Mouse (Mus musculus) granulocyte monocyte progenitor cell, adult 5-6 weeks (primary cell): Measurements from ENCODE around the gene Micall1. TPM values are rescaled to one million over a fixed set of nuclear protein-coding genes. Genes with fewer than 3 reads are reported as not detected.
A peak's percentile ranks its signal among the peaks of the same experiment; 100 is the strongest.

Experiments used
- ATAC-seq: replicated peaks from 2 replicates; pipeline ENCODE4 v1.8.0; 2016; ENCODE audit warnings: mild to moderate bottlenecking, moderate TSS enrichment, inconsistent platforms; ENCODE audit not compliant: poor library complexity, severe bottlenecking
- total RNA-seq, 2 experiments: library from RNA; stranded (forward) in 1 of 2; stranded (reverse) in 1 of 2; fragments of 200-712, 200-1000 nt in 1 of 2; fragments of >200 nt in 1 of 2; fragmentation: Nextera tagmentation in 1 of 2; gene quantifications; 2 replicates each; pipeline ENCODE4 v1.2.3; 2014 to 2017

Micall1 gene
- total RNA-seq (2014; fragmentation: Nextera tagmentation) (7.6 and 13.5 TPM in 2 replicates), total RNA-seq (2017) (4.1 and 7.1 TPM in 2 replicates)

DNA sequence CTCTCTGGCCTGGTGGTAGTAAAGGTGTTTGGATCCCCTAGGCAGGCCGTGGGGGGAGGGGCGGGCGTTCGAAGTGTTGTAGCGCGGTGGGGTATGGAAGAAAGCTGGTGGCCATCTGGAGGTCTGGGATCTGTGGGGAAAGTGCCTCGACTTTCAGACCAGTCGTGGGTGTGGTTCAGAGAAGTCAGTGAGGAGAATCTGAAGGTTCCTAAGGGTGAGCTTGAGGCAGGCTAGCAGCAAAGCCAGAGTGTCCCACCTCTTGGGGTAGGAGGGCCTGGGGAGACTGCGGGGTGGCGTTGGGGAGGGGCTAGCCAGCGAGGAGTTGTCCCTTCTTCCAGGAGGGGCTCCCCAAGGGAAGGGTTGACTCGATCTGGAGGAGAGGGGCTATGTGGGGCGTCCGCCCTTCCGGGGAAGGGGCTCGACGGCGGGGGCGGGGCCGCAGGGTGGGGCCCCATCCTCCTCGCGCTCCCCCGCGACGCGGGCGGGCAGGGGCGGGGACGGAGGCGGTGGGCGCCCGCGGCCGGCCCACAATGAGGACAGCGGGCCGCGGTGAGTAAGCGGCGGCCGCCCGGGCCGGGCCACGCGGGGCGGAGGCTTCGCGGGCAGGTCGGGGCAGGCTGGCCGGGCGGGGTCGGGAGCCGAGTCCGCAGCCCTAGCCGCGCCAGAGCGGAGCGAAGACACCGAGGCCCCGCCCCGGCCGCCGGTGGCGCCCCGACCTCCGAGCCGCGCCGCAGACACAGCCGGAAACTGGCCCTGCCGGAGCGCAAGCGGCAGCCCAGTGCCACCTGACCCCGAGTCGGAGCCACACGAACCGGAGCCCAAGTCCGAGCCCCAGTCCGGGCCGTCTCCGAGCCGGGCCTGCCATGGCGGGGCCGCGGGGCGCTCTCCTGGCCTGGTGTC is at the start of gene Micall1:
Micall1 (plus strand) TSS at position 478 of the 900 bp plus-strand sequence.
- peak; percentile 57 for ATAC-seq

- no peak for ATAC-seq
Measured at GRCm38 (mm10) chr15:79060887-79061565, 47.7 kb upstream of the Micall1 start.

- peak; percentile 98 for ATAC-seq
Measured at GRCm38 (mm10) chr15:79062376-79063159, 46.1 kb upstream of the Micall1 start, which contains the start of gene Ankrd54. Gene Ankrd54, minus strand, starts transcription at chr15:79062893.

DNA sequence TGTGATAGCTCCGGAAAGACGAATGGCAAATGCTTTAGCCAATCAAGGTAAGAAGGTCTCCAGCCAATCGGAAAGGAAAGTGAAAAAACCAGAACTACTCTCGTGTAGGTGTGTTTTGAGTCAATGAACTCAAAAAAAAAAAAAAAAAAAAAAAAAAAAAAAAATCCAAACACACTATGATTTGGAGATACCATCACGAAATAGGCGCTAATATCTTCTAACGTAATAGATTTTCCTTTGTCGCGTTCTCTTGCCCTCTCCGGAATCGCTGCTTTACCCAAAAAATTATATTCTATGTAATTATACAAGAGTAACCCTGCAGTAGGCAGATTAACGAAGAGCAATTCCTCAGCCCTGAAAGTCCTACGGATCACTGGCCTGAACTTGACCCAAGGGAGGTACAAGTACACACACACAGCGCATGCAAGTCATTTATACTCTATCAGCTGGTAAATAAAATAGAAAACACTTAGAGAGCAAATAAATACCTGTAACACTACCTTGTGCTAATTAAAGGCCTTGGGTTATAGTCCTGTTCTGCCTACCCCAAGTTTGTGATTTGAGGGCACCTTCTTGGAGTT is 45.4 kb upstream of the Micall1 start:
- no peak for ATAC-seq

DNA sequence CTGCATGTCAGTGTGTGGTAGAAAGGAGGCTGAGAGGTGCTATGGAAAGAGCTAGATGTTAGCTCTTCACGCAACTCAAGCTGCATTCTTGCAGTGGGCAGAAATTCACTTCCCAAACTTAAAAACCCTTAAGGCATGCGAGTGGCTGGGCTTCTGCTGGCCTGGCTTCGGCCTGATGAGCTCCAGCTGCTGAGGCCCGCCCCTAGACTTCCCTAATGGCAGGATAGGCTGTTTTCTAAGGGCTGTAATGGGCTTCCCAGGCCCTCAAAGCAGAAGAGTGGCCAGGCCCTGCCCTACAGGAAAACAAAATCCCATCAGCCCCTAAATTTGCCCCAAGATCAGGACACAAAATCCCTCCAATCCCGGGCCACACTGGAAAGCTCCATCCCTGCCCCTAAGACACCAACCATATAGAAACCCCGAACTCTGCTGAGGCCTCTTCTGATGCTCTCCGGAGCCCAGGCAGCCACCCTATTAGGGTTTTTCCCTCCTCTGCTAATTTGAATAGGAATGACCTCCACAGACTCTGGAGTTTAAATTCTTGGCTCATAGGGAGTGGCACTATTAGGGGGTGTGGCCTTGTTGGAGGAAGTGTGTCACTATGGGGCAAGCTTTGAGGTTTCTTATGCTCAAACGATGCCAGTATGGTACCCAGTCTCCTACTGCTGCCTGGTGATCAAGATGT is 43.5 kb upstream of the Micall1 start:
- no peak for ATAC-seq

DNA sequence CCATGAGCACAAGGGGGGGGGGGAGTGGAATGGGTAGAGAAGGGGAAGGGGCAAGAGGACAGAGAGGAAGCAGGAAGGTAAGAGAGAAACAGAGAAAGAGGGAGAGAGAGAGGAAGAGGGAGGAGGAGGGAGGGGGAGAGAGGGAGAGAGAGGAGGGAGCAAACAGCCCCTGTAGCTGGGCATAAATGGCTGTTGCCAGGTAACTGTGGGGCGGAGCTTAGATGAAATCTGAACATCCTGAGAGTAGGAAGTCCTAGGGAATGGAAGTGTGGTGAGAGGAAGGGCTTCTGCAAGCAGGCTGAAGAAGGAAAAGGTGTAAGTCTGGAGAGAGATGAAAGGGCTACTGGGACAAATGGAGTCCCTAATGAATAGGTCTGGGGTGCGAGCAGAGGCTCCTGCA is 42.4 kb upstream of the Micall1 start:
- ATAC-seq = no peak

- no peak for ATAC-seq
Measured at GRCm38 (mm10) chr15:79067631-79068030, 41.1 kb upstream of the Micall1 start.

DNA sequence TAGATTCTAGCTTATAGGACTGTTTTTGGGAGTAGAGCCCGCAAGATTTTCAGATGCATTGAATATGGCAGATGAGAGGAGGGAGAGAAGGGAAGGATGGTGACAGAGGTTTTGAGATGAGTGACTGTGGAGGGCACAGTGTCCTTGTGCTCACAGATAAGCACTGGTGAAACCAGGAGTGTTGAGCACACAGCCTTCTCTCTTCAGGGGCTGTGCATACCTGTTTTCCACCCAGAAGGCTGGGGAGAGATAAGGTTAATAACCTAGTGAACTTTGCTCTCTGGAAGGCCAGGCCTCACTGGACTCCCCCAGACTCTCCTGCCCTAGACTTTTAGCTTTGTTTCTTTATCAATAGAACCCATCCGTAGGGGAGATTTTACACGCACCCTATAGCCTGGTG is 40.3 kb upstream of the Micall1 start:
- no peak for ATAC-seq

DNA sequence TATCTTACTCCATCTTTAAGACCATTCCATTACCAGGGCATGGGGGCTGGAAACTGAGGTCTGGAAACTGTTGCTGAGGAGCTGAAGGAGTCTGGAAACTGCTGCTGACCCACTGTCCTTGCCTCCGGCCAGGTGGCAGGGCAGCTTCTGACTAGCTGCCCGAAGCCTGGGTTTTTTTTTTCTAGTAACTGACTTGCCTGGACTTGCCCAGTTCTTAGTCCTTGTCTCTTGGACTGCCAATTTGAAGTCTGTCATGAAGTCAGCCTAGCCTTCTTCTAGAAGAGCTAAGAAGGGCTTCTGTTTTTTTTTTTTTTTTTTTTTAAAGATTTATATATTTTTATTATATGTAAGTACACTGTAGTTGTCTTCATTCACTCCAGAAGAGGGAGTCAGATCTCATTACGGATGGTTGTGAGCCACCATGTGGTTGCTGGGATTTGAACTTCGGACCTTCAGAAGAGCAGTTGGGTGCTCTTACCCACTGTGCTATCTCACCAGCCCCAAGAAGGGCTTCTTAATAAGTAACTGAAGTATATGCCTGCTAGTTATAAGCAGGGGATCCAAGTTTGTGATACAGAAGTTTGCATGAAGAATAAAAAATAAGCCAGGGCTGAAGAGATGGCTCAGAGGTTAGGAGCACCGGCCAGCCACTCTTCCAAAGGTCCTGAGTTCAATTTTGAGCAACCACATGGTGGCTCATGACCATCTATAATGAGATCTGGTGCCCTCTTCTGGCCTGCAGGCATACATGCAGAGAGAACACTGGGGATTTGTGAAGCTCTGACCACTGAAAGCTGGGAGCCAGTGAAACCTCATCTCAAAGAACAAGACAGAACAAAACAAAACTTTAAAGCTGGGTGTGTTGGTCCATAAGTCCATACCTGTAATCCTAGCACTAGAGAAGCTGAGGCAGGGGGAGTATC is 37.3 kb upstream of the Micall1 start:
- ATAC-seq = no peak

- no peak for ATAC-seq
Measured at GRCm38 (mm10) chr15:79073752-79074151, 34.9 kb upstream of the Micall1 start.

DNA sequence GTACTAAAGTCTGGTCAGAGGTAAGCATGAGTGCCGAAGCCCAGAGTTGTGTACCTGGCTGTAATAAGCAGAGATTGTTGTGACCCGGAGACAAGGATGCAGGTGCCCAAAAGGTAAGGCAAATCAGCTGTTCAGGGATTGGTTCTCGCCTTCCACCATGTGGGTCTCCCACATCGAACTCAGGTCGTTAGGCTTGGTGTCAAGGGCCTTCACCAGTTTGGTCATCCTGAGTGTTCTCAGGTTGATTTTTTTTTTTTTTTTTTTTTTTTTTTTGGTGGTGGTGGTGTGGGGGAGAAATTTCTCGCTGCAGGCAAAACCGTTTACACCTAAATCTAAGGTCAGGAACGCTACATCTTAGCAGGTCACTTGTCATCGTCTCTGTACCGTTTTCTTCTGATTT is 34.3 kb upstream of the Micall1 start:
- no peak for ATAC-seq

DNA sequence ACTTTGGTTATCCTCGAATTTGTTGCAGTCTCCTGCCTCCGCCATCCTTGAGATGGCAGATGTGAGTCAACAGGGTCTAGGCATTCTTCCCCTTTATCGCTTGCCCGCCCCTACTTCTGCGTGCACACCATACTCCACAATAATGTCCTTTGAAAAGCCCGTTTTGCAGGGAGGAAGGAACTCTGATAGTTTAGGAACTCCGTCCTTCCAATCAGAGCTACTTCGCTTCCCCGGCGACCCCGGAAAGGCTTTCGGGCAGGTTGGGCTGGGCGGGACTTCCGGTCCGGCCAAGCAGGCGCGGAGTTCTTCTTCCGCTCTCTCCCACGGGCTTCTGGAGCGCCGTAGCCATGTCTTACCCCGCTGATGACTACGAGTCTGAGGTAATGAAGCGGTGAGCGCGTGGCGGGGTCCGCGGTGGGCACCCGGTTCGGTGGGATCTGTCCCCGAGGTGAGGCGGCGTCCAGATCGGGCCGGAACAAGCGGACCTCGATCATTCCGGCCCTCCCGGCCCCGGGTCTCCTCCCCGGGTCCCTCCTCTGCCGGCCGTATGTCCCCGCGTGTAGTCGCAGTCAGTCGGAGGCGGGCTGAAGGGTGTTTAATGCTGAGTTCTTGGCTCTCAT is 33.7 kb upstream of the Micall1 start, which contains the start of gene Eif3l:
Eif3l (plus strand) TSS at position 267 of the 620 bp plus-strand sequence.
- ATAC-seq = peak; percentile 94

GRCm38 (mm10) chr15:79075658-79076365 is 32.9 kb upstream of the Micall1 start:
- ATAC-seq = no peak

GRCm38 (mm10) chr15:79079567-79079966 is 29.1 kb upstream of the Micall1 start:
- ATAC-seq = no peak

GRCm38 (mm10) chr15:79092284-79092683 is 16.4 kb upstream of the Micall1 start:
- ATAC-seq = no peak

- no peak for ATAC-seq
Measured at GRCm38 (mm10) chr15:79093083-79093839, 15.4 kb upstream of the Micall1 start.

GRCm38 (mm10) chr15:79095483-79095882 is 13.2 kb upstream of the Micall1 start:
- no peak for ATAC-seq
